Mouse (Mus musculus) forebrain, postnatal 0 days (tissue): ENCODE data around the gene Cxcr6. TPM values are rescaled to one million over a fixed set of nuclear protein-coding genes. Genes with fewer than 3 reads are reported as not detected.

Experiments used
- ATAC-seq: fragments of 200-750 bp; cut with Nextera tagmentation; 2 replicates; pipeline ENCODE4 v1.8.0; 2017; ENCODE audit warnings: mild to moderate bottlenecking, moderate library complexity
- DNase-seq: peaks from one replicate; pipeline ENCODE4 v3.0.0-alpha.2; 2015
- H3K27ac ChIP-seq: fragments of 300-500 bp; sonication (generic); 2 replicates; pipeline ENCODE4 v1.5.1; 2014; ENCODE audit warnings: low read depth, mild to moderate bottlenecking, antibody characterized with exemption, low read length, moderate library complexity, mixed read lengths
- H3K27me3 ChIP-seq: fragments of 300-500 bp; sonication (generic); 2 replicates; pipeline ENCODE4 v1.6.1; 2014; ENCODE audit warnings: mild to moderate bottlenecking, low read length, mixed read lengths; ENCODE audit not compliant: insufficient read depth
- H3K36me3 ChIP-seq: fragments of 300-500 bp; sonication (generic); 2 replicates; pipeline ENCODE4 v1.6.1; 2014; ENCODE audit warnings: mild to moderate bottlenecking, moderate library complexity; ENCODE audit not compliant: insufficient read depth
- H3K4me1 ChIP-seq: fragments of 300-500 bp; sonication (generic); 2 replicates; pipeline ENCODE4 v1.6.1; 2014; ENCODE audit warnings: antibody characterized with exemption; ENCODE audit not compliant: insufficient read depth
- H3K4me2 ChIP-seq: fragments of 300-500 bp; sonication (generic); 2 replicates; pipeline ENCODE4 v1.6.1; 2014; ENCODE audit warnings: low read depth, mild to moderate bottlenecking, moderate library complexity
- H3K4me3 ChIP-seq: fragments of 300-500 bp; sonication (generic); 2 replicates; pipeline ENCODE4 v1.5.1; 2014; ENCODE audit warnings: low read depth, low read length, mixed read lengths
- H3K9ac ChIP-seq: fragments of 300-500 bp; sonication (generic); 2 replicates; pipeline ENCODE4 v1.6.1; 2014; ENCODE audit warnings: mild to moderate bottlenecking
- H3K9me3 ChIP-seq: fragments of 300-500 bp; sonication (generic); 2 replicates; pipeline ENCODE4 v1.6.1; 2016; ENCODE audit warnings: low read length
- CTCF ChIP-seq: sonication (generic); IDR thresholded peaks from 2 replicates; pipeline ENCODE4 v1.5.1; 2016; ENCODE audit warnings: antibody characterized with exemption, control low read depth, low read depth
- WGBS: fragments of 180-500 bp; shearing (Covaris S2); extraction: QIAGEN DNeasy Blood & Tissue Kit; methylation state at CpG from one replicate; pipeline ENCODE4 v1.1.7; 2014; 5-methylcytosine and 5-hydroxymethylcytosine counted together
- polyA plus RNA-seq: library from polyadenylated mRNA; unstranded; fragments of >200 nt; fragmentation: Nextera tagmentation; extraction: Ambion mirVana; gene quantifications from 2 replicates; pipeline ENCODE4 v1.2.1, GENCODE M21; 2015
- total RNA-seq: library from RNA; depleted of rRNA; stranded (reverse); fragments of >200 nt; gene quantifications from 2 replicates; pipeline ENCODE4 v1.2.3, GENCODE M21; 2014

Cxcr6 gene
- total and polyA plus RNA-seq, 2 experiments from 2014 or later, result not detected

DNA sequence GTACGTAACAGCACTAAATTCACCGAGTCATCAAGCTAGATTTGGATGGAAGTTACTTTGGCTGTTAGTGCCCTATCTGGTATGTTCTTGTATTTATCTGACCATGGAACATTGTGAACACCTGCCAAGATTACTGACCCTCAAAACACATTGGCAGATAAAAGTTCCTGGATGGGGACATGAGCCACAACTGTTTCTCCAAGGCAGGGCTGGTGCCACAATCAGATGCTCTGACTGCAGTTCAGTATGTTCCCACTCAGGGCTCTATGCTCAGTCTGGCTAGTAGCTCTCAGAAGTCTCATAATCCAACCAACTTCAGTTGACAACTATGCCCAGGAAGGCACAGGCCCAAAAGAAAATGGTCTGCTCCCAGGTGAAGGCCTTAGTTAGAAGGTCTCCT is 3.9 kb upstream of the Cxcr6 start:
- TF ChIP-seq CTCF, result no peak
- no peak overlapping the region for H3K9ac ChIP-seq
- no peak overlapping the region for H3K4me3 ChIP-seq
- ATAC-seq, result no peak
- DNase-seq, result no peak
- H3K4me1 ChIP-seq, result no peaks in the 10 kb centered on the region
- H3K9me3 ChIP-seq, result no peaks in the 10 kb centered on the region
- peaks cover 26% of the 10 kb centered on the region for H3K36me3 ChIP-seq
- no peaks in the 10 kb centered on the region for H3K27me3 ChIP-seq
- 98% methylated on average over 2 of the region's 2 CpGs for WGBS
- H3K27ac ChIP-seq, result no peak overlapping the region
- H3K4me2 ChIP-seq, result no peak overlapping the region

DNA sequence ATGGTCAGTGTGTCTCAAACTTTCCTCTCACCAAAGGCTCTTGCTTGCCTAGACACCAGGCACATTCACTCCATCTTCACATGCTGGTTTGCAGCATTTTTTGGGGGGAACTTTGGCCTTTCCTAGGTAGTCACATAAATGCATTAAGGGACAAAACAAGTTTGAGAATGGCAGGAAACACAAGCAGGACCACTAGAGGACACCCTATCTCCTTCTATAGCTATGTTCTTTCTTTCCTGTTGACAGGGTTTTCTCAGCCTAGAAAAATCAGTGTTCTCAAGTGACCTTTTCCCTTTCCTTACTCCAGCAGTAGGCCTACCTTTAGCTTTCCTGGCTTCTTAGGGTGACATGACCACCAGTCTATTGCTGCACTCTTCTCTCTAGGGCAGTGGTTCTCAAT is 3.4 kb upstream of the Cxcr6 start:
- H3K9me3 ChIP-seq, result no peaks in the 10 kb centered on the region
- ATAC-seq, result no peak

DNA sequence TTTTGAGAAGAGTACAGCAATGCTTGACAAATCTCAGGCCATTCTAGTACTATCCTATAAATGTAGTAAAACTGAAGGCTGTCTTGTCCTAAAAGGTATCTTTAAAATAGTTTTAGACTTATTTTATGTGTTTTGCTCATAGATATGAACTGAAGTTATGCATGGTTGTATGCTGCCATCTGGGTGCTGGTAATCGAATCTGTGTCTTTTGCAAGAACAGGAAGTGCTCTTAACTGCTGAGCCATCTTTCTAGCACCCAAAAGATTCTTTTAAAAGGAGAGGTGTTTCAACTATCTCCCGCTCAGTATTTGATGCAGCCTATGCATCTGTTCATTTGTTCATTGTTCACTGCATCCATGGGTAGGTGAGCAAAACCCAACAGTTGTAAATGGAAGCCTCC is 1.0 kb upstream of the Cxcr6 start:
- H3K9me3 ChIP-seq, result no peaks in the 10 kb centered on the region
- DNase-seq (no peak), ATAC-seq (no peak)
- H3K27me3 ChIP-seq, result no peaks in the 10 kb centered on the region
- no peak for TF ChIP-seq CTCF
- H3K4me2 ChIP-seq, result no peak overlapping the region
- peaks cover 11% of the 10 kb centered on the region; the same call in 1 of the 2 replicates for H3K36me3 ChIP-seq
- 94% methylated on average over 2 of the region's 2 CpGs for WGBS
- no peak overlapping the region for H3K27ac ChIP-seq
- H3K4me1 ChIP-seq, result no peaks in the 10 kb centered on the region
- no peak overlapping the region for H3K4me3 ChIP-seq
- H3K9ac ChIP-seq, result no peak overlapping the region

More for the DNA sequence above, 3.4 kb upstream of the Cxcr6 start:
- H3K4me3 ChIP-seq, result no peak overlapping the region
- no peaks in the 10 kb centered on the region for H3K27me3 ChIP-seq
- H3K4me1 ChIP-seq, result no peaks in the 10 kb centered on the region
- H3K36me3 ChIP-seq, result peaks cover 21% of the 10 kb centered on the region
- H3K27ac ChIP-seq, result no peak overlapping the region
- no peak for DNase-seq
- no peak overlapping the region for H3K4me2 ChIP-seq
- H3K9ac ChIP-seq, result no peak overlapping the region
- no peak for TF ChIP-seq CTCF

DNA sequence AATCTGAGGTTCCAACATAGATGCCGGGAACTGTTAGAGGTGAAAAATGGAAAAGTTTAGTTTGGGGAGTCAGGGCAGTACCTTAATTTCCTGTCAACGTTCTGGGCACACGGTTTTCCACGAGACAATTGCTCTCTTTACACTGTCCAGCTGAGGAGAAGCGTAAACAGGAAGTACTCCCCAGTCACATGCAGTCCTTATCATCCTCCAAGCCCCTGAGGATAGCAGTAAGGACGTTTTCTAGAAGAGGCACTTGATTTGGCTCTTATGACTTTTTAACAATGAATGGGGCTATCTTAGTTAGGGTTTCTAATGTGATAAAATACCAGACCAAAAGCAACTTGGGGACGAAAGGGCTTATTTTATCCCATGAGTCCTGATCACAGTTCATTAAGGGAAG is 2.3 kb downstream of the Cxcr6 start:
- Histone ChIP-seq H3K4me2 (no peak overlapping the region), H3K9ac (no peak overlapping the region), H3K27ac (no peak overlapping the region), H3K4me3 (no peak overlapping the region), H3K9me3 (no peaks in the 10 kb centered on the region), H3K27me3 (no peaks in the 10 kb centered on the region), H3K36me3 (no peaks in the 10 kb centered on the region), H3K4me1 (no peaks in the 10 kb centered on the region)
- no peak for DNase-seq
- no peak for TF ChIP-seq CTCF
- no peak for ATAC-seq
- WGBS, result 81% methylated on average over 7 of the region's 7 CpGs

DNA sequence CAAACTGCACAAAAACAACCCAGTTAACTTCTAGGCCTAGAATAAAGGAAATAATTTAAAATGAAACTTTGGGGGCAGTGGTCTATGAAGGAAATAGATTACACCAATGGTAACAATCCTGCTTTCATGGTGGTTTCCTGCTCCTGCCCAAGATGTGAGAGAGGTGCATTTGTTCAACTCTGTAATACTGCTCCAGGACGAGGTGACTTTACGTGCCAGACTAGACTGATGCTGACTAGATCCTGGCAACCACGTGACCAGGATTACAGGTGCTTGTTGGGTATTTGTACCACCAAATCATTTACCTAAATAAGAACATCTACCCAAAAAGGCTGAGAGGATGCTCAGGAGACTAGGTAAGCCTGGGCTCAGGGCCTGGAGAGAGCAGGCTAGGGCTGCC is 5.6 kb downstream of the Cxcr6 start:
- H3K4me3 ChIP-seq, result no peak overlapping the region
- no peak for TF ChIP-seq CTCF
- DNase-seq (no peak), ATAC-seq (no peak)
- H3K27me3 ChIP-seq, result no peaks in the 10 kb centered on the region
- H3K4me2 ChIP-seq, result no peak overlapping the region
- H3K27ac ChIP-seq, result no peak overlapping the region
- no peaks in the 10 kb centered on the region for H3K4me1 ChIP-seq
- 96% methylated on average over 3 of the region's 3 CpGs for WGBS
- H3K36me3 ChIP-seq, result peaks cover 6% of the 10 kb centered on the region
- no peaks in the 10 kb centered on the region for H3K9me3 ChIP-seq
- no peak overlapping the region for H3K9ac ChIP-seq

DNA sequence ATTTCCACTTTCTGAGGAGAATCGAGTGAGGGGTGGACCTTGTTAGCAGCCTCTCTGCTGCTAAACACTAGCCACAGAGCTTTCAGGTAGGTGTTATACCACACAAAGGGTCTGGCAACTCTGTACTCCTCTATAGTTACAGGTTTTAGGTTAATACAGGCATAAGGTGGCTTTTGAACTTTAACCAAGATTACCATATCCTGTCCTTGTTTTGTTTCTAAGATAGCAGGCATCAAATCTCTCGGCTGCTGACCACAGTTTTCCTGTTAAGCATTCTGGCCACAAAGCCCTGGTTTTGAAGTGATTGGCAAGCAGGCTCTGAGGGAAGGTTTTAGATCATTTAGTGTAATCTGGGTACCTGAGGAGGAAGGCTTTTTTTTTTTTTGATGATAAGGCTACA is 8.1 kb downstream of the Cxcr6 start:
- ATAC-seq, result no peak
- peaks cover 15% of the 10 kb centered on the region for H3K36me3 ChIP-seq
- no peak overlapping the region for H3K4me3 ChIP-seq
- H3K9me3 ChIP-seq, result no peaks in the 10 kb centered on the region
- H3K4me1 ChIP-seq, result no peaks in the 10 kb centered on the region
- no peak overlapping the region for H3K9ac ChIP-seq
- DNase-seq, result no peak
- no peak for TF ChIP-seq CTCF
- no peak overlapping the region for H3K4me2 ChIP-seq
- no peak overlapping the region for H3K27ac ChIP-seq
- H3K27me3 ChIP-seq, result no peaks in the 10 kb centered on the region
- WGBS, result 63% methylated on average over 2 of the region's 2 CpGs

DNA sequence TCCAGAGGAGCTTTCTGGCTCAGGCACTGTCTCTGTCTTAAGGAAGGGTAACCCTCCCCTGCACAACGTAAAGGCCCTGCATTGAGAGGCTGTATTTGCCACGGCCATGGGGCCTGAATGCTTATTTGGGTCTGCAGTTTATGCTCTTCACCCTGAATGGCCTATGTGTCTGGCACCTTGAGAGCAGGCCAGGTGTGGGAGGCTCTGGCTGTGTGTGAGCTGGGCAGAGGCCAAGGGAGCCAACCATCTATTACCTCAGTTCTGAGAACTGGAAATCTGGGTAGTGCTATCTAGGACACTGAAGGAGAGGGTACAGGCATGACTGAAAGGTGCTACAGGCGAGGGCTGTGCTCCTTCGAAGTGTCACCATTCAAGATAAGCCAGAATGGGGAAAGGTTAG is 8.5 kb downstream of the Cxcr6 start:
- no peak overlapping the region for H3K4me2 ChIP-seq
- no peaks in the 10 kb centered on the region for H3K4me1 ChIP-seq
- peaks cover 15% of the 10 kb centered on the region for H3K36me3 ChIP-seq
- H3K9ac ChIP-seq, result no peak overlapping the region
- WGBS, result 80% methylated on average over 4 of the region's 4 CpGs
- no peaks in the 10 kb centered on the region for H3K27me3 ChIP-seq
- no peak for DNase-seq
- ATAC-seq, result no peak
- H3K9me3 ChIP-seq, result no peaks in the 10 kb centered on the region
- no peak overlapping the region for H3K4me3 ChIP-seq
- TF ChIP-seq CTCF, result no peak
- H3K27ac ChIP-seq, result no peak overlapping the region

DNA sequence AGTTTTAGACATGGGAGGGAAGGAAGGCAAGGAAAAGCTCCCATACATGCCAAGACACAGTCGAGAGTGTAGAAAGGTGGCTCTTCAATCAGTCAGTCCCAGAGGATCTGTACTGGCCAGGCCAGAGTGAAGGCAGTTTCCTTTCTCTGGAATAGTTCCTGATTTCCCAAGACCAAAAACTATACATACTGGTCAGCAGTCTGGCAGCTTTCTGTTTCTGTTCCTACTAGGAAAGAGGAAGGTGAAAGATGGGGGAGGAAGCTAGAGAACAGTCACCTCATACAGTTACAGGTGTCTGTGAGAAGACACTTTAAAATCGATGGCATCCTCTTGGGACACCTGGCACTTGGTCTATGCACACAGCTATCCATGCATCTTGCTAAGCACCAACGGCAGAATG is 9.2 kb downstream of the Cxcr6 start:
- DNase-seq, result no peak
- no peaks in the 10 kb centered on the region for H3K9me3 ChIP-seq
- no peak overlapping the region for H3K9ac ChIP-seq
- 92% methylated on average over 3 of the region's 3 CpGs for WGBS
- no peak overlapping the region for H3K4me2 ChIP-seq
- no peak overlapping the region for H3K4me3 ChIP-seq
- H3K27me3 ChIP-seq, result no peaks in the 10 kb centered on the region
- TF ChIP-seq CTCF, result no peak
- no peaks in the 10 kb centered on the region for H3K4me1 ChIP-seq
- no peak overlapping the region for H3K27ac ChIP-seq
- H3K36me3 ChIP-seq, result peaks cover 15% of the 10 kb centered on the region
- no peak for ATAC-seq
